Comparison of ENCODE assay signal across 23 mouse cellular contexts in the genomic region with DNA sequence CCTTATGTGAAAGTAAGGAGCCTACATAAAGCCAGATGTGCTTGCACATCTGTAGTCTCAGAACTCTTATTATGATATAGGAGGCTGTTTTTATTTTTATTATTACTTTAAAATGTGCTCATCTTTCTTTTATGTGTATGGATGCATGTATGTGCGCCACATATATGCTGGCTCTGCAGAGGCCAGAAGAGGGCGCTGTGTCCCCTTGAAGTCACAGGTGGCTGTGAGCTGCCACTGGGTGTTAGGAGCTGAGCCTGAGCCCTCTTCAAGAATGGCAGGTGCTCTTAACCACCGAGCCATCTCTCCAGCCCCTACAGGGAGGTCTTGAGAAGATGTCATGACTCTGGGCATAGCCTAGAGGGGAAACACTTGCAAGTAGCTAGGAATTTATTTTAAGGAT. TPM values are rescaled to one million over a fixed set of nuclear protein-coding genes. Genes with fewer than 3 reads are reported as not detected.
A peak's percentile ranks its signal among the peaks of the same experiment; 100 is the strongest.
DNase-seq lines count a peak whose midpoint lies in the region; ATAC-seq and TF ChIP-seq lines count a peak whose summit lies in the region.
"Had no signal": no experiment of that assay in that cellular context is flagged by ENCODE, and none has a peak within 500 bp of the region (broad histone marks: within the 10 kb centered on the region; RNA-seq: fewer than 3 reads in every experiment).

No protein-coding gene starts in this region.

- H3K9ac ChIP-seq in heart, adult 2 months (ENCODE audit: low read depth, low read length), result no peak overlapping the region
- no peak overlapping the region for H3K9ac ChIP-seq in liver, postnatal 0 days (replicated peaks)

- 81% methylated on average over 3 of the region's 3 CpGs for WGBS in heart, adult 2 months
- WGBS in liver, postnatal 0 days (ENCODE audit: insufficient replicate concordance), result 75% methylated on average over 3 of the region's 3 CpGs

- peak; percentile 37 for TF ChIP-seq CTCF in heart, adult 2 months (IDR thresholded peaks at IDR 0.05)
- TF ChIP-seq CTCF in liver, postnatal 0 days (IDR thresholded peaks at IDR 0.05; ENCODE audit: low read depth), result 0 out of 2 replicates have a peak, but pooled peaks have one; percentile 11
- TF ChIP-seq CTCF in E14TG2a.4 (conservative IDR thresholded peaks at IDR 0.05; ENCODE audit: low read length), result peak; percentile 64
- peak; percentile 19; the same call in 1 of the 2 replicates for TF ChIP-seq CTCF in brain, embryonic 14.5 days (IDR thresholded peaks at IDR 0.05; ENCODE audit: borderline replicate concordance, extremely low read depth, insufficient read depth, insufficient read length)

- no peak overlapping the region for H3K4me2 ChIP-seq in liver, postnatal 0 days (ENCODE audit: low read depth, low read length)

- no peaks in the 10 kb centered on the region for H3K79me2 ChIP-seq in heart, adult 2 months (replicated peaks; ENCODE audit: control insufficient read depth, insufficient read depth, low read length)

- no peak for TF ChIP-seq EP300 in heart, adult 2 months (IDR thresholded peaks at IDR 0.05; ENCODE audit: insufficient read depth, low read depth, low read length)
- no peak for TF ChIP-seq EP300 in liver, postnatal 0 days (IDR thresholded peaks at IDR 0.05; ENCODE audit: low read depth)

- ATAC-seq in liver, postnatal 0 days, result no peak
- ATAC-seq: inflammation-experienced regulatory T-cells, adult 6 months had no signal

- no peaks in the 10 kb centered on the region for H3K4me1 ChIP-seq in heart, adult 2 months (ENCODE audit: control insufficient read depth, insufficient read depth, low read length)
- H3K4me1 ChIP-seq in liver, postnatal 0 days (ENCODE audit: insufficient read depth), result no peaks in the 10 kb centered on the region
- H3K4me1 ChIP-seq in E14TG2a.4 (replicated peaks; ENCODE audit: low read depth, low read length), result peaks cover 11% of the 10 kb centered on the region; the same call in 1 of the 2 replicates

- H3K4me3 ChIP-seq in heart, adult 2 months, result no peak overlapping the region
- H3K4me3 ChIP-seq in liver, postnatal 0 days (ENCODE audit: low read depth, low read length), result no peak overlapping the region
- H3K4me3 ChIP-seq in E14TG2a.4 (replicated peaks; ENCODE audit: low read length), result no peak overlapping the region
- H3K4me3 ChIP-seq: heart, embryonic 10.5 days; myocyte had no signal

- no peaks in the 10 kb centered on the region for H3K27me3 ChIP-seq in heart, adult 2 months (ENCODE audit: control insufficient read depth, insufficient read depth, low read length)
- no peaks in the 10 kb centered on the region for H3K27me3 ChIP-seq in liver, postnatal 0 days (ENCODE audit: insufficient read depth, low read length)
- H3K27me3 ChIP-seq in E14TG2a.4 (ENCODE audit: insufficient read depth, low read length), result peaks cover 18% of the 10 kb centered on the region

- intact Hi-C loops in heart, adult 2 months (cut with DNase I), result no loop called here

- no peaks in the 10 kb centered on the region for H3K36me3 ChIP-seq in heart, adult 2 months (ENCODE audit: control insufficient read depth, insufficient read depth, low read length)
- no peaks in the 10 kb centered on the region for H3K36me3 ChIP-seq in liver, postnatal 0 days (replicated peaks; ENCODE audit: insufficient read depth, low read length)
- H3K36me3 ChIP-seq in E14TG2a.4 (ENCODE audit: insufficient read depth, low read length), result no peaks in the 10 kb centered on the region
- H3K36me3 ChIP-seq: heart, embryonic 10.5 days had no signal

- TF ChIP-seq POLR2A in heart, adult 2 months (IDR thresholded peaks at IDR 0.05; ENCODE audit: insufficient read depth, low read depth, low read length), result no peak
- TF ChIP-seq POLR2A in brain, embryonic 14.5 days (IDR thresholded peaks at IDR 0.05; ENCODE audit: borderline replicate concordance, extremely low read depth, insufficient read depth, insufficient read length, poor library complexity, severe bottlenecking), result no peak

- H3K9me3 ChIP-seq in liver, postnatal 0 days (ENCODE audit: low read length), result no peaks in the 10 kb centered on the region
- H3K9me3 ChIP-seq in E14TG2a.4 (ENCODE audit: low read length), result no peaks in the 10 kb centered on the region
- H3K9me3 ChIP-seq: heart, embryonic 10.5 days had no signal

- DNase-seq in heart, adult 2 months, result no peak
- DNase-seq in heart, adult 18-20 months, result no peak
- no peak for DNase-seq in liver, postnatal 0 days
- DNase-seq in liver, result no peak
- DNase-seq in brain, embryonic 14.5 days (ENCODE audit: low read depth), result no peak
- no peak for DNase-seq in adrenal gland, postnatal 25 days
- no peak for DNase-seq in adrenal gland, postnatal 4 days (ENCODE audit: low spot score in 2 of 2)
- DNase-seq: adrenal gland, adult 8-10 months; cerebellum, adult 11 months; cerebellum, postnatal 14 days; embryo, embryonic 11 days; gastrocnemius, postnatal 36 days; lung, adult 18-20 months; lung, postnatal 14 days; midbrain, embryonic 14.5 days had no signal

- H3K27ac ChIP-seq in heart, adult 2 months, result no peak overlapping the region
- H3K27ac ChIP-seq in liver, postnatal 0 days (ENCODE audit: low read depth), result no peak overlapping the region
- H3K27ac ChIP-seq: heart, embryonic 10.5 days had no signal

RNA-seq across cellular contexts. Expression of a gene that starts 23.5 kb away (rescaled TPM):
- total RNA-seq in heart, adult 2 months (2021), result not detected
- polyA plus RNA-seq in heart, adult 2 months (2012; rRNA removed), result 0.03 and 0.06 TPM in 2 replicates
- not detected for total RNA-seq in heart, adult 18-20 months (2021)
- polyA plus RNA-seq in liver, postnatal 0 days (2015; fragmentation: Nextera tagmentation; extraction: Ambion mirVana), result not detected in 2 replicates
- polyA plus RNA-seq in brain, embryonic 14.5 days (2012; rRNA removed), result 3.9 and 5.4 TPM in 2 replicates
- 0.15 TPM in 1 of 2 replicates, not detected in the other for total RNA-seq in adrenal gland, postnatal 25 days (2021)
- total RNA-seq in adrenal gland, postnatal 4 days (2021), result 1 to 10 TPM; 2.0 to 2.5 TPM
- total RNA-seq: gastrocnemius, postnatal 36 days; megakaryocyte, adult 5-6 weeks had no signal
- polyA plus RNA-seq: C2C12; heart, postnatal 0 days; inflammation-experienced regulatory T-cells, adult 6 months; kidney, embryonic 14.5 days; myocyte had no signal

Comparison
In these comparisons a context has a peak if more than half of its experiments do, and no peak if none do; other contexts are left out.
1. CTCF ChIP-seq: peak in every context shown above with its lines; median percentile 64 in E14TG2a.4; 37 in heart, adult 2 months; 19 in brain, embryonic 14.5 days; 11 in liver, postnatal 0 days.